Mouse (Mus musculus) mouse embryonic stem cell (cell line): ENCODE measurements around the gene Mindy2.

Experiments used
- in situ Hi-C, 2 experiments: fragments of 300-500 bp; cut with MboI; formaldehyde crosslinking; loops; 1 replicate in 1 of 2; 3 replicates in 1 of 2; pipeline ENCODE4 v1.14.3; 2019 to 2020; ENCODE audit warnings: low sequenced_read_pairs in 2 of 2, low pct_unique_long_range_greater_than_20kb in 1 of 2, mixed read lengths in 1 of 2; ENCODE audit not compliant: unreplicated experiment in 1 of 2

Gene Mindy2

GRCm38 (mm10) chr9:70657013-70657967 lies at the start of gene Mindy2:
Mindy2 (minus strand) TSS chr9:70657174.
- in situ Hi-C loops = no loop called here

DNA sequence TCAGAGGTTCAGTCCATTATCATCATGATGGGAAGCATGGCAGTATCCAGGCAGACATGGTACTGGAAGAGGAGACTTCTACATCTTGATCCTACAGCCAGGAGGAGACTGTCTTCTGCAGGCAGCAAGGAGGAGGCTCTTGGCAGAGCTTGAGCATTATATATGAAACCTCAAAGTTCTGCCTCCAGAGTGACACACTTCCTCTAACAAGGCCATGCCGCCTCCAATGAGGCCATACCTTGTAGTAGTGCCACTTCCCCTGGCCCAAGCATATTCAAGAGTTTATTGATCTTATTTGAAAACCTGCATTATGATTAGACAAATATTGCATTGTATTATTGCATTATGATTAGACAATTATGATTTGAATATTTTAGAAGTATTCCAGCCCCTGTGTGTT lies 49.5 kb upstream of the Mindy2 start:
- in situ Hi-C loops = no loop called here

GRCm38 (mm10) chr9:70703597-70704203 lies 46.7 kb upstream of the Mindy2 start:
- in situ Hi-C loops = no loop called here

- in situ Hi-C loops = no loop called here
These were observed 41.1 kb upstream of the Mindy2 start for GRCm38 (mm10) chr9:70698090-70698489.

- in situ Hi-C loops = no loop called here
These were observed 38.7 kb upstream of the Mindy2 start for GRCm38 (mm10) chr9:70695723-70696122.

- in situ Hi-C loops = no loop called here
These were observed 35.1 kb upstream of the Mindy2 start for GRCm38 (mm10) chr9:70691772-70692693.

- in situ Hi-C loops = no loop called here
These were observed 33.6 kb upstream of the Mindy2 start for GRCm38 (mm10) chr9:70690579-70690978.

GRCm38 (mm10) chr9:70689926-70690325 lies 33.0 kb upstream of the Mindy2 start:
- in situ Hi-C loops = no loop called here

- in situ Hi-C loops = no loop called here
These were observed 31.5 kb upstream of the Mindy2 start for GRCm38 (mm10) chr9:70688301-70688968.

- in situ Hi-C loops = no loop called here
These were observed 25.2 kb upstream of the Mindy2 start for GRCm38 (mm10) chr9:70682202-70682601.

- in situ Hi-C loops = loop anchor here (10.0 kb wide), 1 partner anchor 245 kb away; no protein-coding TSS in a partner anchor
These were observed 22.4 kb upstream of the Mindy2 start for GRCm38 (mm10) chr9:70679132-70680091.

GRCm38 (mm10) chr9:70678682-70679131 lies 21.7 kb upstream of the Mindy2 start, which contains the start of gene Adam10:
Adam10 (plus strand) TSS chr9:70678997.
- in situ Hi-C loops = loop anchor here (10.0 kb wide), 1 partner anchor 246 kb away; no protein-coding TSS in a partner anchor

GRCm38 (mm10) chr9:70675961-70676360 lies 19.0 kb upstream of the Mindy2 start:
- in situ Hi-C loops = loop anchor here (10.0 kb wide), 1 partner anchor 249 kb away; no protein-coding TSS in a partner anchor

GRCm38 (mm10) chr9:70675117-70675516 lies 18.1 kb upstream of the Mindy2 start:
- in situ Hi-C loops = loop anchor here (10.0 kb wide), 1 partner anchor 250 kb away; no protein-coding TSS in a partner anchor

DNA sequence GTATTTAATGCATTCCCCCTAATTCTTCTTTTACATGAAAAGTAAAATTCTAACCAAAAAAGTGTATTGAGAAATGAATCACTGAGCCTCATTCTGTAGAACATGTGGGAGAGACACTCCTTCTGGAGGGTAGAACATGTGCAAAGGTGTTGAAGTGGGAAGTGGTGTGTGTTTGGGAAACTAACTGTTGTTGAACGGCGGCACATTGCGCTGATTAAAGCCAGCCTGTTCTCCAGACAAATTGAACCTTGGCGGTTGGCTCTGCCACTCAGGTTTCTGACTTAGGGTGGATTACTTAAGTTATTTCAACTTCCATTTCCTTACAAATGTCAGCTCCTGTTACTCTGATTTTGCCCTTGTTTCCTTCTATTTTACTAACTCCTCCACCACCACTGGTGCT lies 16.7 kb upstream of the Mindy2 start:
- in situ Hi-C loops = loop anchor here (10.0 kb wide), 1 partner anchor 251 kb away; no protein-coding TSS in a partner anchor

DNA sequence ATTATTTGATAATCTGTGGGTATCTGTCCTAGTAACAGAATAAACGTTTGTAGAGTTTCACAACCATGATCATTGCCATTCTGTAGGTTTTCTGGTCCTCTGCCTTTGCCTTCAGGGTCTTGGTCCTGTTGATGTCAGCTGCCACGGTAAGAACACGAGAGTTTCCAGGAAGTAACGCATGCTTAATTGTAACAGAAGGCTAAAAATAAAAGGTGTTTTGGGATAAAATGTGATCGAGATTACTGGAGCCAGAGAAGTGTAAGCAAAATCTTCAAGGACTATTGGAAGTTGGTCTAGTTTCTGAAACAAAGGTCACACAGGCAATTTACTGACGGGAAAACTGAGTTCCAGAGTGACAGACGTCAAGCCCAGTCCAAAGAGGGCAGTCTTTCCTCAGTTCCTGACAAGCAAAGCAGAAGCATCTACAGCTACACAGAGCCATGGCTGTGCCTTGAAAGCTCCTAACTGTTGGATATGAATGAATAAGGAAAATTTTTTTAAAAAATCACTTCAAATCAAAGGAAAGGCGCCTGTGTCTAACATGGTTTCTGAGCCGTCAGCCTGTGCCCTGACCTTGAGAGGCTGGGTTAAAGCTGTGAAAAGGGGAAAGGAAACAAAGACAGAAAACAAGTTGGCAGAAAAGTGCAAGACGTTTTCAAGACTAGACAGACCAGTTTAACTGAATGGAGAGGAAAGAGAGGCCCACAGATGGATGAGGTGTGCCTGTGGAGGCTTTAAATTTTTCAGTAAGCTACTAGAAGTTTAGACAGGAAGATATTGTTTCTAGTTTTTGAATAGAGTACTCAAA lies 15.0 kb upstream of the Mindy2 start:
- in situ Hi-C loops = loop anchor here (10.0 kb wide), 1 partner anchor 253 kb away; no protein-coding TSS in a partner anchor
